Mouse (Mus musculus): ENCODE results near the gene Coro2b. TPM values are rescaled to one million over a fixed set of nuclear protein-coding genes. Genes with fewer than 3 reads are reported as not detected.

Coro2b gene
- polyA plus RNA-seq, 1 experiment from 2014 or later: 29.0 TPM

DNA sequence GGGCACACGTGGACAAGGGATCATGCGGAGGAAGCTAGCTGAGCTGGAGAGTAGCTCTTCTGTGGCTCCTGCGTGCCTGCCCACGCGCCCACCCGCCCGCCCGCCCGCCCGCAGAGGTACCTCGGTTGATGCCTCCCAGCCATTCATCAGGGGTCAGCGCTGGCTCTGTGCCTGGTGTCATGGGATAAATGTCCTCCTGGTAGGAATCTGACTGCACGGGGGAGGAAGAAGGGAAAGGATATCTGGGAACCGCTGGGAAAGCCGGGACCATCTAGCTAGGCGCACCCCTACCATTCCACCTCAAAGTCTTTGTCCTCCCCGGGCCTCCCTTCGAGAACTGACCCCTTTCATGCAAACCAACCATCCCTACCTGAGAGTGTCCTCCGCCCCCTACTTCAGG, 110.8 kb downstream of the Coro2b start:
- H3K27me3 ChIP-seq (replicated peaks; ENCODE audit: control insufficient read depth, insufficient read depth, low read length): no peaks in the 10 kb centered on the region
- DNase-seq (ENCODE audit: low spot score): no peak
- peaks cover 2% of the 10 kb centered on the region for H3K4me1 ChIP-seq (ENCODE audit: control insufficient read depth, insufficient read depth, low read length)
- ATAC-seq: no peak
- H3K36me3 ChIP-seq (ENCODE audit: control insufficient read depth, insufficient read depth, low read length): peaks cover 69% of the 10 kb centered on the region
- H3K9ac ChIP-seq (ENCODE audit: low read length): no peak overlapping the region
- H3K4me3 ChIP-seq (ENCODE audit: low read depth, low read length): no peak overlapping the region
- 91% methylated on average over 19 of the region's 19 CpGs for WGBS
- no peak overlapping the region for H3K27ac ChIP-seq (ENCODE audit: low read depth, low read length)
- H3K4me2 ChIP-seq (ENCODE audit: low read length): no peak overlapping the region
- H3K9me3 ChIP-seq (replicated peaks; ENCODE audit: control insufficient read depth, low read length): no peaks in the 10 kb centered on the region

DNA sequence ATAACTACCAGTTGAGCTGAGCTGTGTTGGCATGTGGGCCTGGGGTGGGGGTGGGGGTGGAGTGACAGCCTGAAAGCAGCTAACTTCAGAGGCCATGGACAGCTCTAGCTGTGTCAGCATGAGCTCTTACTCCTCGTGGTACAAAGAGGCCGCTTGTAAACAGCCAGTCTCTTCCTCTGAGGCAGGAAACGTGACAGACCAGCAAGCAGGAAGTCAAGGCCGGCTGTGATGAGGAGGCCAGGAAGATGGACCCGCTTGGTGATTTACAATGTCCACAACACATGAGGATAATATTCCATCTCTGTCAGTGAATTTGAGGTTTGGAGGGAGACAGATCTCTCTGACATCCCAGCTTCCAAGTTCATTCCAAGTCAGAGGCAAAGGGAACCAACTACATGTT, 111.6 kb downstream of the Coro2b start:
- peaks cover 67% of the 10 kb centered on the region for H3K36me3 ChIP-seq (ENCODE audit: control insufficient read depth, insufficient read depth, low read length)
- ATAC-seq: no peak
- peaks cover 6% of the 10 kb centered on the region for H3K4me1 ChIP-seq (ENCODE audit: control insufficient read depth, insufficient read depth, low read length)
- no peaks in the 10 kb centered on the region for H3K27me3 ChIP-seq (replicated peaks; ENCODE audit: control insufficient read depth, insufficient read depth, low read length)
- no peak overlapping the region for H3K4me2 ChIP-seq (ENCODE audit: low read length)
- 82% methylated on average over 5 of the region's 5 CpGs for WGBS
- DNase-seq (ENCODE audit: low spot score): no peak
- H3K27ac ChIP-seq (ENCODE audit: low read depth, low read length): no peak overlapping the region
- no peaks in the 10 kb centered on the region for H3K9me3 ChIP-seq (replicated peaks; ENCODE audit: control insufficient read depth, low read length)
- no peak overlapping the region for H3K4me3 ChIP-seq (ENCODE audit: low read depth, low read length)
- H3K9ac ChIP-seq (ENCODE audit: low read length): no peak overlapping the region

DNA sequence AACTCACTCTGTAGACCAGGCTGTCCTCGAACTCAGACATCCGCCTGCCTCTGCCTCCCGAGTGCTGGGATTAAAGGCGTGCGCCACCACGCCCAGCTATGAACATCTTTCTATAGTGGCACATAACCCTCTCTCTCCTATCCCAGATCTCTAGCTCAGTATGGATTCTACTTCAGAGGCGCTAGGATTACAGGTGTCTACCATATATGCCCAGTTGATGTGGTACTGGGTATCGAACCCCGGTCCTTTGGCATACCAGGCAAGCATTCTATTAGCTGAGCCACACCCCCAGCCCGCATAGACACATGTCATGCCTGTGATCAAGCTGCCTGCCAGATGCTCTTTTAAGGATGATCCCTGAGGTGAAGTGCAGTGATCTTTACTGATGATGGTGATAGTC, 113.0 kb downstream of the Coro2b start:
- DNase-seq (ENCODE audit: low spot score) (no peak), ATAC-seq (no peak)
- Histone ChIP-seq H3K4me2 (ENCODE audit: low read length) (no peak overlapping the region), H3K27me3 (replicated peaks; ENCODE audit: control insufficient read depth, insufficient read depth, low read length) (no peaks in the 10 kb centered on the region), H3K9me3 (replicated peaks; ENCODE audit: control insufficient read depth, low read length) (0 out of 2 replicates have a peak, but pooled peaks cover under 1% of the 10 kb centered on the region), H3K4me3 (ENCODE audit: low read depth, low read length) (no peak overlapping the region), H3K27ac (ENCODE audit: low read depth, low read length) (no peak overlapping the region), H3K36me3 (ENCODE audit: control insufficient read depth, insufficient read depth, low read length) (peaks cover 61% of the 10 kb centered on the region), H3K9ac (ENCODE audit: low read length) (no peak overlapping the region), H3K4me1 (ENCODE audit: control insufficient read depth, insufficient read depth, low read length) (peaks cover 6% of the 10 kb centered on the region)
- 94% methylated on average over 10 of the region's 10 CpGs for WGBS

DNA sequence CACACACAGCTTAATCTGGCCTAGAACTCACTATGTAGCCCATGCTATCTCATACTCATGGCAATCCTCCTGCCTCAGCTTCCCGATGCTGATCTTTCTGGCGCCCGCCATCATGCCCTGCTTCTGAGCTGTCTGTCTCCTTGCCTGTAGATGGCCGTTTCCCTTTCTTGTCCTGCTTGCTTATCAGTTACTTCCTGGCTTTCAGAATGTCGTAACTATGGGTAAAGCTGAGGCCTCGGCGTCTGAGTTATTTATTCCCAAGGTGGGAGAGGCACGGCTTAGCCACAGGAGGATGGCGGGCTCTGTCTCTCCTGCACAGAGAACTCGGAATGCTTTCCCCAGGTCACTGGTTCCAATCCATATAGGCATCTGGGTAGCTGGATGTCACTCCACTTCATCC, 113.9 kb downstream of the Coro2b start:
- H3K36me3 ChIP-seq (ENCODE audit: control insufficient read depth, insufficient read depth, low read length): peaks cover 55% of the 10 kb centered on the region
- no peak overlapping the region for H3K4me2 ChIP-seq (ENCODE audit: low read length)
- ATAC-seq (no peak), DNase-seq (ENCODE audit: low spot score) (no peak)
- H3K9ac ChIP-seq (ENCODE audit: low read length): no peak overlapping the region
- no peaks in the 10 kb centered on the region for H3K27me3 ChIP-seq (replicated peaks; ENCODE audit: control insufficient read depth, insufficient read depth, low read length)
- peaks cover 4% of the 10 kb centered on the region; the same call in 1 of the 2 replicates for H3K9me3 ChIP-seq (replicated peaks; ENCODE audit: control insufficient read depth, low read length)
- WGBS: 91% methylated on average over 10 of the region's 10 CpGs
- no peak overlapping the region for H3K4me3 ChIP-seq (ENCODE audit: low read depth, low read length)
- H3K4me1 ChIP-seq (ENCODE audit: control insufficient read depth, insufficient read depth, low read length): peaks cover 6% of the 10 kb centered on the region
- no peak overlapping the region for H3K27ac ChIP-seq (ENCODE audit: low read depth, low read length)

DNA sequence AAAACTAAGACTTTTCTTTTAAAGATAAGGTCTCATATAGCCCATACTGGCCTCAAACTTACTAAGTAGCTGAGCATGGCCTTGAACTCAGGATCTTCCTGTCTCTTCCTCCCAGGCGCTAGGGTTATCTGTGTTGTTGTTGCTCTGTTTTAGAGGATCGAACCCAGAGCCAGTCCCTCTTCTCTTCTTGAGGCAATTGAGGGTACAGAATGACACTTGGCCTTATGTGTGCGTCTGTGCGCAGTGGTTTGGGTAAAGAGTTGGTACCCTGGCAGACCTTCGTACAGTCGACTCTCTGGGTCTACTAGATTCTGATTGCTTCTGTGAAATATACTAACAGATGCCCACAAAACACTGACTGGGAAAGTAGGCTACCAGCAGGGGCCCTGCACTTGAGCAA, 114.9 kb downstream of the Coro2b start:
- DNase-seq (ENCODE audit: low spot score): no peak
- no peak for ATAC-seq
- no peak overlapping the region for H3K27ac ChIP-seq (ENCODE audit: low read depth, low read length)
- H3K4me2 ChIP-seq (ENCODE audit: low read length): no peak overlapping the region
- 96% methylated on average over 6 of the region's 6 CpGs for WGBS
- H3K9me3 ChIP-seq (replicated peaks; ENCODE audit: control insufficient read depth, low read length): peaks cover 4% of the 10 kb centered on the region; the same call in 1 of the 2 replicates
- peaks cover 45% of the 10 kb centered on the region for H3K36me3 ChIP-seq (ENCODE audit: control insufficient read depth, insufficient read depth, low read length)
- H3K27me3 ChIP-seq (replicated peaks; ENCODE audit: control insufficient read depth, insufficient read depth, low read length): no peaks in the 10 kb centered on the region
- no peak overlapping the region for H3K9ac ChIP-seq (ENCODE audit: low read length)
- no peak overlapping the region for H3K4me3 ChIP-seq (ENCODE audit: low read depth, low read length)
- H3K4me1 ChIP-seq (ENCODE audit: control insufficient read depth, insufficient read depth, low read length): peaks cover 6% of the 10 kb centered on the region

DNA sequence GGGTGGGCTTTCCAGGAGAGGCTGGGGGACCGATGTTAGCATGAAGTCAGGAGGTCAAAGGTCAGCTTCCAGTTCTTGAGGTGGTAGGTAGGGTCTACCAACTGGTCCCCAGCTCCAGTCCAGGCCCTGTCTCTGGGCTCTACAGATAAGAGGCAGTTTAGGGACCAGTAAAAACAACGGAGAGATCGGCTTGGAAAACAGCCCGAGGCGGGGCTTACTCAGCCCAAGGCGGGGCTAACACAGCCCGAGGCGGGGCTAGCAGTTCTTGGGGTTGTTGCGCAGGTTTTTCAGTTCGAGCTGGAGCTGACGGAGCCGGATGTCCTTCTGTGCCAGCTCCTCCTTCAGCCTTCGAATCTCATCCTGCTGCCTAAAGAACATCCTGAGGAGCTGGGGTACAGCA, 115.8 kb downstream of the Coro2b start:
- Histone ChIP-seq H3K9ac (ENCODE audit: low read length) (no peak overlapping the region), H3K4me3 (ENCODE audit: low read depth, low read length) (no peak overlapping the region), H3K4me2 (ENCODE audit: low read length) (no peak overlapping the region), H3K36me3 (ENCODE audit: control insufficient read depth, insufficient read depth, low read length) (peaks cover 38% of the 10 kb centered on the region), H3K27me3 (replicated peaks; ENCODE audit: control insufficient read depth, insufficient read depth, low read length) (no peaks in the 10 kb centered on the region), H3K9me3 (replicated peaks; ENCODE audit: control insufficient read depth, low read length) (peaks cover 4% of the 10 kb centered on the region; the same call in 1 of the 2 replicates), H3K27ac (ENCODE audit: low read depth, low read length) (no peak overlapping the region), H3K4me1 (ENCODE audit: control insufficient read depth, insufficient read depth, low read length) (peaks cover 6% of the 10 kb centered on the region)
- 3% methylated on average over 13 of the region's 13 CpGs for WGBS
- DNase-seq (ENCODE audit: low spot score) (peak; percentile 69), ATAC-seq (peak; percentile 60; the same call in 1 of the 2 replicates)

DNA sequence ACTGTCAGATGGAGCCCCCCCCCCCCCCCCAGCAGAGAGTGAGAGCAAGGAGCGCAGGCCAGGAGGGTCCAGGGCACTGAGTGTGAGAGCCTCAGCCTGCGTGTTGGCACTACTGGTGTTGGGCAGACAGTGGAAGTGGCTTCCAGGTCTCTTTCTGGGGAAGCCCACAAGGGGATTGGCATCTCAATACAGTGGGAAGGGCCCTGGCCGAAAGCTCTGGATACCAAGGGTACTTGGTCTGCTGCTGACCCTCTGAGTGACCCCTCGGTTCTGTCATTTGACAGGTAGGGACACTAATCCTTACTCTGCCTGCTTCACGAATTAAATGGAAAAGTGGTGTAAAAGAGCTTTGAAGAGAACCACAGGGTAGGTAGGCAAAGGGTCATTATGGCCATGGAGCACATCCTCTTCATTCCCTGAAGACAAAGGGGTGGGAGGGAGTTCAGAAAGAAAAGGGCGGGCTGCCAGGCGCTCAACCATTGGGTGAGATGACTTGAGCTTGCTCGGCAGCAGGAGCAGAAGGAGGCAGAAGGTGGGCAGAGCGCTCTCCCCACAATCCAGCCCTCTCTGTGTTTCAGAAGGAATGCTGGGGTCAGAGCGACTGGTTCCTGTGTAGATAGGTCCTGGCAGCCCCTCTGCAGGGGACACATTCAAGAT, 116.5 kb downstream of the Coro2b start:
- peaks cover 33% of the 10 kb centered on the region for H3K36me3 ChIP-seq (ENCODE audit: control insufficient read depth, insufficient read depth, low read length)
- no peak overlapping the region for H3K4me3 ChIP-seq (ENCODE audit: low read depth, low read length)
- 29% methylated on average over 9 of the region's 10 CpGs for WGBS
- H3K27me3 ChIP-seq (replicated peaks; ENCODE audit: control insufficient read depth, insufficient read depth, low read length): no peaks in the 10 kb centered on the region
- 0 out of 2 replicates have a peak, but pooled peaks have one; percentile 11 for ATAC-seq
- peaks cover 4% of the 10 kb centered on the region; the same call in 1 of the 2 replicates for H3K9me3 ChIP-seq (replicated peaks; ENCODE audit: control insufficient read depth, low read length)
- no peak overlapping the region for H3K4me2 ChIP-seq (ENCODE audit: low read length)
- no peak overlapping the region for H3K9ac ChIP-seq (ENCODE audit: low read length)
- peaks cover 6% of the 10 kb centered on the region for H3K4me1 ChIP-seq (ENCODE audit: control insufficient read depth, insufficient read depth, low read length)
- H3K27ac ChIP-seq (ENCODE audit: low read depth, low read length): no peak overlapping the region
- DNase-seq (ENCODE audit: low spot score): no peak

DNA sequence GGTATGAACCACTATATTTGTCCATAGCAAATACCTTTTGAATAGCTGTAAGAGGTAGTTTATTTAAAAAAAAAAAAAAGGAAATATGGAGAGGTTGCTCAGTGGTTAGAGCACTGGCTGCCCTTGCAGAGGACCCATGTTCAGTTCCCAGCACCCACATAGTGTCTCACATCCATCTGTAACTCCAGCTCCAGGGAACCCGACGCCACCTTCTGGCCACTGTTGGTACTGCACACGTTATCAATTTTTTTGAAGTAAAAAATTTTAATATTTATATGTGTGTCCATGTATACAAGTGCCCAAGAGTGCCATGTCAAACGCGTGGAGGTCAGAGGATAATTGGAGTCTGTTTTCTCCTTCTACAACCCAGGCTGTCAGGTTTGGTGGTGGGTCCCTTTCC, 118.1 kb downstream of the Coro2b start:
- no peak overlapping the region for H3K4me2 ChIP-seq (ENCODE audit: low read length)
- H3K27ac ChIP-seq (ENCODE audit: low read depth, low read length): no peak overlapping the region
- peaks cover 4% of the 10 kb centered on the region; the same call in 1 of the 2 replicates for H3K9me3 ChIP-seq (replicated peaks; ENCODE audit: control insufficient read depth, low read length)
- DNase-seq (ENCODE audit: low spot score): no peak
- no peak for ATAC-seq
- no peak overlapping the region for H3K9ac ChIP-seq (ENCODE audit: low read length)
- no peak overlapping the region for H3K4me3 ChIP-seq (ENCODE audit: low read depth, low read length)
- H3K36me3 ChIP-seq (ENCODE audit: control insufficient read depth, insufficient read depth, low read length): peaks cover 18% of the 10 kb centered on the region; the same call in 1 of the 2 replicates
- H3K4me1 ChIP-seq (ENCODE audit: control insufficient read depth, insufficient read depth, low read length): peaks cover 10% of the 10 kb centered on the region
- 61% methylated on average over 5 of the region's 5 CpGs for WGBS
- H3K27me3 ChIP-seq (replicated peaks; ENCODE audit: control insufficient read depth, insufficient read depth, low read length): no peaks in the 10 kb centered on the region

DNA sequence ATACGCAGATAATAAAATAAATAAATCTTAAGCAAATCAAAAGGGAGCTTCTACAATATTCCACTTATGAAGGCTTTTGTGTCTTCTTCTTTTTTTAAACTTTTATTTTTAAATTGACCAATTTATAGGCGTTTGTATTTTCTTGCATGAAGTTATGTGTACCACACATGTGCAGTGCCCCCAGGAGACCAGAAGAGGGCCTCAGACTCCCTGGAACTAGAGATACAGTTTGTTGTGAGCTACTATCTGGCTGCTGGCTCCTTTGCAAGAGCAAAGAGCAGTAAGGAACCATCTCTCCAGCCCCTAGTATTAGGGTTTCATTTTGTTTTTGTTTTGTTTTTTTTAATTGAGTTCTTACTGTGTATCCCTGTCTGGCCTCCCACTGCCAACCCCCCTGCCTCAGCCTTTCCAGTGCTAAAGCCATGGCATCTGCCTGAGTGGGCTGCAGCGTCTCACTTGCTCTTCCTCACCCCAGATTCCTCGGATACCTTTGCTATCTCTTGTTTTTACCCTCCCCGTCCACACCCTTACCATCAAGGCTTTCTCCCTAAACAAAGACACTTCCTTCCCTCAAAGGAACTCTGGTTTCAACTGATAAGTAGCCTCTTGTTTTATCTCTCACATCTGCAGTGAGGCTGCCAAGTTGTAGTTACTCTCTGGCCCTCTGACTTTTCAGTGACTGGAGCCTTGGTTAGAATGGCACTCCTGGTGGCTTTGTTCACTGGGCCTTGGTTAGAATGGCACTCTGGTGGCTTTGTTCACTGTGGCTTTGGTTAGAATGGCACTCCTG, 129.3 kb downstream of the Coro2b start:
- Histone ChIP-seq H3K27me3 (replicated peaks; ENCODE audit: control insufficient read depth, insufficient read depth, low read length) (no peaks in the 10 kb centered on the region), H3K27ac (ENCODE audit: low read depth, low read length) (no peak overlapping the region), H3K4me3 (ENCODE audit: low read depth, low read length) (no peak overlapping the region), H3K4me1 (ENCODE audit: control insufficient read depth, insufficient read depth, low read length) (no peaks in the 10 kb centered on the region), H3K9ac (ENCODE audit: low read length) (no peak overlapping the region), H3K36me3 (ENCODE audit: control insufficient read depth, insufficient read depth, low read length) (no peaks in the 10 kb centered on the region), H3K9me3 (replicated peaks; ENCODE audit: control insufficient read depth, low read length) (no peaks in the 10 kb centered on the region), H3K4me2 (ENCODE audit: low read length) (no peak overlapping the region)
- ATAC-seq (no peak), DNase-seq (ENCODE audit: low spot score) (no peak)
- 82% methylated on average over 5 of the region's 5 CpGs for WGBS
